11 mouse cellular contexts compared by ENCODE assay signal in the genomic region with DNA sequence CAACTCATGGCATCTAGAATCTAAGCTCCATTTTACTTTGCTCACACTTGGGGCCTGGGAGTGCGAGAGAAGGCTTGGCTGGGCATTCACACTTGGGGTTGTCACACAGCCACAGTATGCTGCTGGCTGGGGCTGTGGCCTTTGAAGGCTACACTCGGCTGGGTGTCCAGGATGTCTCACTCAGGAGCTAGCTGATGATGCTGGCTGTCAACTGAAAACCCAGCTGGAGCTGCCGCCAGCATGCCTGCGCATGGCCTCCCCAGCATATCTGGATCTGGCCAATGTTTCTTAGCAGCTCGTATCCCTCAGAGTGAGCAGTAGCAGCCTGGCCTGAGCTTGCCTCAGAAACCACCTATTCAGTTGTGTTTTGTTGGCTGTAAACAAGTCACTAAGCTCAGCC.
DNase-seq lines count a peak whose midpoint lies in the region; ATAC-seq and TF ChIP-seq lines count a peak whose summit lies in the region.
"Had no signal": no experiment of that assay in that cellular context is flagged by ENCODE, and none has a peak within 500 bp of the region (broad histone marks: within the 10 kb centered on the region; RNA-seq: fewer than 3 reads in every experiment).

No protein-coding gene starts in this region.

- TF ChIP-seq CTCF in left cerebral cortex, adult 2 months (IDR thresholded peaks at IDR 0.05), result no peak

- H3K4me3 ChIP-seq in left cerebral cortex, adult 2 months, result no peak overlapping the region
- no peak overlapping the region for H3K4me3 ChIP-seq in heart, embryonic 16.5 days (ENCODE audit: low read length)

- no peaks in the 10 kb centered on the region for H3K36me3 ChIP-seq in heart, embryonic 16.5 days (ENCODE audit: control insufficient read depth, insufficient read depth)

- H3K4me1 ChIP-seq in heart, embryonic 16.5 days (ENCODE audit: control insufficient read depth, insufficient read depth, low read length), result peaks cover 11% of the 10 kb centered on the region

- 33% methylated on average over 5 of the region's 5 CpGs for whole genome bisulfite sequencing in heart, embryonic 16.5 days

- intact Hi-C loops in left cerebral cortex, postnatal 4 days (cut with DNase I), result no loop called here
- intact Hi-C loops in left cerebral cortex, adult 2 months (cut with DNase I), result no loop called here

- H3K9ac ChIP-seq in heart, embryonic 16.5 days (ENCODE audit: low read length), result no peak overlapping the region

- no peaks in the 10 kb centered on the region for H3K9me3 ChIP-seq in heart, embryonic 16.5 days (replicated peaks; ENCODE audit: control insufficient read depth, low read length)

- no peak overlapping the region; the same call in 1 of the 2 replicates for H3K27ac ChIP-seq in left cerebral cortex, adult 2 months
- 0 out of 2 replicates have a peak overlapping the region, but pooled peaks have one; percentile 3 for H3K27ac ChIP-seq in heart, embryonic 16.5 days (ENCODE audit: low read length)

- no peaks in the 10 kb centered on the region for H3K27me3 ChIP-seq in heart, embryonic 16.5 days (ENCODE audit: control insufficient read depth, insufficient read depth, low read length)

- peak; percentile 50 for ATAC-seq in frontal cortex, adult (ENCODE audit: low TSS enrichment)
- ATAC-seq in heart, embryonic 16.5 days (replicated peaks; ENCODE audit: extremely low read depth, insufficient read depth, low FRiP score), result peak; percentile 80

- H3K4me2 ChIP-seq in heart, embryonic 16.5 days (ENCODE audit: low read depth, low read length), result no peak overlapping the region

- no peak for DNase-seq in frontal cortex, postnatal 25 days (ENCODE audit: low spot score in 2 of 2)
- DNase-seq in left cerebral cortex, postnatal 4 days, result peak; percentile 56
- DNase-seq in left cerebral cortex, adult 2 months (ENCODE audit: extremely low spot score in 1 of 2, low spot score in 2 of 2), result no peak
- DNase-seq in cerebellum, postnatal 10 days, result peak; percentile 55 to 68
- no peak for DNase-seq in adrenal gland, postnatal 25 days
- no peak for DNase-seq in right cerebral cortex, postnatal 36 days (ENCODE audit: low spot score in 2 of 2)
- DNase-seq: layer of hippocampus, adult 9-11 months; right cerebral cortex, postnatal 14 days; thymus, postnatal 36 days had no signal

Comparison
In these comparisons a context has a peak if more than half of its experiments do, and no peak if none do; other contexts are left out.
1. DNase-seq: peak in left cerebral cortex, postnatal 4 days (single experiment) and cerebellum, postnatal 10 days (2 of 2); none in frontal cortex, postnatal 25 days (0 of 2), left cerebral cortex, adult 2 months (0 of 2), adrenal gland, postnatal 25 days (single experiment) and right cerebral cortex, postnatal 36 days (0 of 2).